Mouse (Mus musculus) lung, postnatal 36 days (tissue): Measurements from ENCODE around the gene Vav3.

Experiments used
- DNase-seq: peaks from one replicate; pipeline ENCODE4 v3.0.0; 2022; ENCODE audit warnings: mixed read lengths

Gene Vav3

DNA sequence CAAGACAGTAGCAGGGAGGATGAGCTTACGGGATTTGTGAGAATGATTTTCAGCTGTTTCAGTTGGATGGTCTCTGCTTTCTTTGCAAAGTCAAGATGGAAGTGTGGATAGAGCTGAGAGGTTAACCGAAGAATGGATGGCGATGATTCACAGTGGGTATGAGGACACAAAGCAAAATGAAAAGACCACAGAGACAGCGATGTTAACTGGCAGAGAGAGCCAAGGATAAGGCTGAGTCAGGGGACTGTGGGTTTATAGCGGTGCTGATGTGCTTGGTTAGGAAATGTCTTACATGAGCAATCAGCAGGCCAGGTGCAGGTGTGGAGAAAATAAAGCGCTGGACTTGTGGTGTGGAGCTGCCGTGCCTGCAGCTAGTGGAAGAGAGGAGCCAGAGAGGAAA is 371.3 kb downstream of the Vav3 start:
- no peak for DNase-seq

DNA sequence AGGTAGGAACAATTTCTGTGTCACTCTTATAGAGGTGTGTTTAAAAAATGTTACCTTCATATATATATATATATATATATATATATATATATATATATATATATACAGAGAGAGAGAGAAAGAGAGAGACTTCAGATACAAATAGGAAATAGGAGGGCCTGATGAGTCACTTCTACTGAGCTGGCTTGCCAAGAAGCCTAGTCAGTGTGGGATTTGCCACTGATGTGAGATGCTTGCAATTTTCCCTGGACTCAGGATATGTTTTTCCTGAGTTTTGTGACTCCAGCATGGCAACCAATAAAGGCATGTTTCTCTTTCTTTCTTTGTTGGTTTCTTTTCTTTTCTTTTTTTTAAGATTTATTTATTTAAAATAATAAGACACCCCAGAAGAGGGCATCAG is 374.0 kb downstream of the Vav3 start:
- no peak for DNase-seq

DNA sequence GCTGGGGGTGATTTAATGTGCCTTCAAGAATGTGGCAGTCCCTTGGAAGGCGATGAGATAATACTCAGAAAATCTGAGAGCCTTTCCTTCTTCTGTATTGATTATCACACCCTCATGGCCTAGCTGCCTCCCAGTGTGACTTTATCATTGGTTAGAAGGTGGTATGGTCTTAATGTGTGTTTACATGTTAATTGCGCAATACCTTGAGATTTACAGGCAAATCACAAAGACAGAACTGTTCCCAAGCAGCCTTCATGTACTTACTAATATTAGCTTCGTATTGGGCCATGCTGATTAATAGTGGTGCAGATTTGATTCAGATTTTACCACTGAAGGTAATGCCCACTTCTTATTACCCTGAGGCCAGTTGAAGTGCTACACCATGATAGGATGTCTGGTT is 381.3 kb downstream of the Vav3 start:
- DNase-seq = no peak

DNA sequence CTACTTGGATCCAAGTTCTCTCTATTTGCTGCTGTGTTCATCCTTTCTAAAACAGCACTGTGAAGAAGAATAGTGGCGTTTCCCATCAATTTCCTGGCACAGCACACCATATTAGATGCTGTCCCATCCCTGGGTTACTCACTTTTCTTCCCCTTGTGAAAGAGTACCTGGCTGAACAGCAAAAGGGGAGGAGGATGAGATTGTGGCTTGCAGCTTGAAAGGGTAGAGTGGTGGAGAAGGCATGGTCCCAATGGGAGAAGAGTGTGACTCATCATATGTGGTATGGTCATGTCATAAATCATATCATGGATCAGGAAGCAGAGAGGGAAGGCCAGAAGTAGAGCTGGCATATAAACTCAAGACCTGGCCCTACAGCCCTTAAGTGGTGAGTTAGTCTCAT is 386.3 kb downstream of the Vav3 start:
- DNase-seq = no peak

DNA sequence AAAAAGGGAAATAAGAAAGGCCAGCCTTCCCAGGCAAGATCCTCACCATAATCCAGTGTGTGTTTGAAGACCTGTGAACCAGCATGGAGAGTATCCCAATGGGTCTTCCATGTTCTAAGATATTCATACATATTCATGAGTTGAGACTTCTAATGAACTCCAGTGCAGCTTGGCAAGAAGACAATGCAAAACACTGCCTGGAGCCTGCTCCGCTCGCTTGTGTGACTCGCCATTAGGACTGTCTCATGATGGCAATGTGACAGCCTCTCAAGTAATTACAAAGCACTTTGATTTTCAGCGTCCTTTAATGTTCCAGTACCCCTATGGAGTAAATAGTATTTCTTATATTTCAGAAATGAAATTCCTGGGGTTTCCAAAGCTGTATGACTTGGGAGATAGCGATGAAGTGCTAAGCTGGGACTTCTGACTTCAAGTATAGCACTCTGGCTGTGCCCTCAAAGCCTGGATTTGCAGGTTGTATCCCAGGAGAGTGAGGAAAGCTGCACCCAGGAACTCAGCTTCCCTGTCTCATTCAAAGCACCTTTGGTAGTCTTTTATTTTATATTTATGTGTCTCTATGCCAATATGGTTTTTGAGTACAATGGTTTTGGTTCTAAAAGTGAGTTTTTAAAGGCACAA is 391.3 kb downstream of the Vav3 start:
- DNase-seq = no peak

DNA sequence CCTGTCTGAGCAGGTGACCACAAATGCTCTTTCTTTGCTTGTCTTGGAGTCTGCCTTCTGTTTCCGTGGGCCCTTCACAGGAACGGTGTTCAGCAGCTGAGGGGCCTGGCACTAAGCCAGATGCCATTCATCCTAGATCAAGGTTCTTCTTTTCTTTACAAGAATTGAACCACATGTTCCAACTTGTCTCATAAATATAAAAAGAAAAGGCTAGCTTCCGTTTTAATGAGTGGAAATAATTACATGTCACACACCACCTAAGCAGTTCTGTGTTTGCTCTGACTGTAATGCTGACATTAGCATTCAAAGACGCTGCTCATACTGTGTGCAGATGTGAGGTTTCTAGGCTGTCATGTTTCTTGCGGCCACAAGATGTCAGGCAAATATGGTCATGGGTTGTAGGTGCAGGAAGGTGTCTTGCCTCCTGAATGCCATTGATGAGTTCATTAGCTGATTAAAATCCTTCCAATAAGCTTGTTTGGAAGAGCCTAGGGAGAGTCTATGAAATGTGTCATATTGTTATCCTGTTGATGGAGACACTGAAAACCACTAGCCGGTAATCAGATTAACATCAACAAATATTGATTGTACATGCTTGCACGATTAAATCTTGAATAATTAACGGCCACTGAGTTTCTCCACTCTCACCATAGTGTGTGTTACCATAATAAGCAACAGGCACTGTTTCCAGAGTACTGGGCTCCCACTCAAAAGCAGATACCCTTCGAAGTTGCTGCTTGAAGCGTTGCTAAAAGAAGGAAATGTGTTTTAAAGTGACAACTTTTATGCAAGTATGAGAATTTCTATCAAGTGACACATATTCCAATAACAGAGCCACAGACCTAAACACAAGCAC is 392.1 kb downstream of the Vav3 start:
- peak; percentile 3 for DNase-seq
